Mouse (Mus musculus) cerebellum, adult 8-10 months (tissue): ENCODE measurements around the gene Olfr1505.

ENCODE experiments used
- DNase-seq: peaks from one replicate; pipeline ENCODE4 v3.0.0; 2022

Gene Olfr1505

GRCm38 (mm10) chr19:13913230-13913629 is at the start of gene Olfr1505:
Olfr1505 (plus strand) TSS chr19:13913530.
- no peak for DNase-seq

DNA sequence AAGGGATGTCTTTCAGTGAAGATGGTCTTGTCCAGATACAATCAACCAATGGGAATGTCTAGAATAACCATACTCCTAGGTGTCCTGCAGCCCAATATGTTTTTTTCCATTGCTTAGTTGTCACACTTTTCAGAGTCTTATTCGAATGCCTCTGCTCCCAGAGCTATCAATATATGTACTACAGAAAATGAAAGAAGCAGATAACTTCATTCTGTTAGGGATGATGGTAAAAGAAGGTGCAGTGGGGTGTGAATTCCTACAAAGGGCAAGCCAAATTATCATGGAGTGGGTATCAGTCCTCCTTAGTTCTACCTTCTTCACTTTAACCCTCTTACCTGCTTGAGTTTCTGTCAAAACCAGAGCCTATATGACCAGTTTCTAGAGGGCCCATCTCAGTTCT is 15.5 kb upstream of the Olfr1505 start, which contains the start of gene Olfr1504:
Olfr1504 (minus strand) TSS at position 101 of the 400 bp plus-strand sequence.
- no peak for DNase-seq
